Mouse (Mus musculus) lung, embryonic 14.5 days (tissue): ENCODE measurements at regions not wholly inside any gene's neighbourhood (a gene's known extent, or its start where the extent isn't known, plus 50 kb on each side); places are given as distances from the start of the nearest gene placed in this dataset.

ENCODE experiments used
- ATAC-seq: fragments of 200-750 bp; cut with Nextera tagmentation; 2 replicates; pipeline ENCODE4 v1.8.0; 2017; ENCODE audit warnings: mild to moderate bottlenecking, moderate TSS enrichment, moderate library complexity; ENCODE audit not compliant: insufficient read depth
- DNase-seq: peaks from one replicate; pipeline ENCODE4 v3.0.0-alpha.2; 2015
- H3K27ac ChIP-seq: fragments of 300-500 bp; sonication (generic); 2 replicates; pipeline ENCODE4 v1.5.1; 2014; ENCODE audit warnings: low read depth, mild to moderate bottlenecking, moderate library complexity
- H3K27me3 ChIP-seq: fragments of 300-500 bp; sonication (generic); 2 replicates; pipeline ENCODE4 v1.6.1; 2014; ENCODE audit warnings: low read length, control low read depth; ENCODE audit not compliant: insufficient read depth
- H3K36me3 ChIP-seq: fragments of 300-500 bp; sonication (generic); 2 replicates; pipeline ENCODE4 v1.6.1; 2014; ENCODE audit warnings: control low read depth; ENCODE audit not compliant: insufficient read depth
- H3K4me1 ChIP-seq: fragments of 300-500 bp; sonication (generic); 2 replicates; pipeline ENCODE4 v1.6.1; 2014; ENCODE audit warnings: antibody characterized with exemption, control low read depth; ENCODE audit not compliant: insufficient read depth
- H3K4me2 ChIP-seq: fragments of 300-500 bp; sonication (generic); 2 replicates; pipeline ENCODE4 v1.6.1; 2014; ENCODE audit warnings: mild to moderate bottlenecking
- H3K4me3 ChIP-seq: fragments of 300-500 bp; sonication (generic); 2 replicates; pipeline ENCODE4 v1.5.1; 2014; ENCODE audit warnings: low read depth, low read length
- H3K9ac ChIP-seq: fragments of 300-500 bp; sonication (generic); 2 replicates; pipeline ENCODE4 v1.6.1; 2014
- H3K9me3 ChIP-seq: fragments of 300-500 bp; sonication (generic); 2 replicates; pipeline ENCODE4 v1.6.1; 2016; ENCODE audit warnings: low read depth, low read length, control low read depth
- CTCF ChIP-seq: IDR thresholded peaks from 2 replicates; pipeline ENCODE4 v1.5.1; 2016; ENCODE audit warnings: antibody characterized with exemption, low read depth
- WGBS: fragments of 180-500 bp; shearing (Covaris S2); extraction: QIAGEN DNeasy Blood & Tissue Kit; methylation state at CpG from one replicate; pipeline ENCODE4 v1.1.7; 2014; 5-methylcytosine and 5-hydroxymethylcytosine counted together

DNA sequence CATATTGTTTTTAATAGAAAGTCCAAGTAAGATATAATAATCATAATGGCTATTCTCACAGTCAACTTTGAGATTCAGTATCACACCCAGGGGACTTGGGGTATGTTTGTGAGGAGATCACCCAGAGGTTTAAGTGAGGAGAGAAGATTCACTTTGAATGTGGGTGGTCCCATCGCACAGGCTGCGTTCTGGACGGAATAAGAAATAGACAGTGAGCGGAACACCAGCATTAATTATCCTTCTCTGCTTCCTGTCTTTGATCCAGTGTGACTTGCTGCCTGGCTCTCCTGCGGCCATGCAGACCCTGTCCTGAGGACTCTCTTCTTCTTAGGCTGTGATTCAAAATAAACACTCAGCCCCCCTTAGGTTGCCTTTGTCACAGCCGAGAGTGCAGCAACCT, 60.6 kb upstream of the Kras start:
- 24% methylated on average over 6 of the region's 6 CpGs for WGBS
- H3K9ac ChIP-seq: no peak overlapping the region
- H3K4me2 ChIP-seq: 0 out of 2 replicates have a peak overlapping the region, but pooled peaks have one; percentile 23
- TF ChIP-seq CTCF: no peak
- no peaks in the 10 kb centered on the region for H3K9me3 ChIP-seq
- ATAC-seq (no peak), DNase-seq (peak; percentile 54)
- H3K4me3 ChIP-seq: no peak overlapping the region
- H3K36me3 ChIP-seq: no peaks in the 10 kb centered on the region
- no peak overlapping the region for H3K27ac ChIP-seq
- no peaks in the 10 kb centered on the region for H3K27me3 ChIP-seq
- 0 out of 2 replicates have a peak, but pooled peaks cover 7% of the 10 kb centered on the region for H3K4me1 ChIP-seq

DNA sequence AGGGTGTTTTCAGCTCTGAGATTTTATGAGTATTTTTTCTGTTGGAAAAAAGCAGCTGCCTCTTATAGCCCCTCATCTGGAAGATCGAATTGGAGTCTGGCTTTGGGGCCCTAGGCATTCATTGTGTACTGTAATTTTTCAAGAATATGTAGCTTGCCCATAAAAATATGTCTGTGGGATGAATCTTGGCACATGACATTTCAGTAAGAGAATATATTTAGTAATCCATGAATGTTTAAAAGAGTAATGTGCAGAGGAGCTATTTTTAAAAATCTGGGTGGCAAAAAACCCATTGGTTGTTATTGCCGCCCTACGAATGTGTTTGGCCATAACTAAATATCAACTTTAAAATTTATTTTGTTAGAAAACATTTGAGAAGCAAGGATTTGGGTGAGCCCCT, 59.0 kb upstream of the Kras start:
- 75% methylated on average over 3 of the region's 3 CpGs for WGBS
- Histone ChIP-seq H3K27me3 (no peaks in the 10 kb centered on the region), H3K27ac (no peak overlapping the region), H3K36me3 (no peaks in the 10 kb centered on the region), H3K4me1 (0 out of 2 replicates have a peak, but pooled peaks cover 7% of the 10 kb centered on the region), H3K4me3 (no peak overlapping the region), H3K4me2 (no peak overlapping the region), H3K9ac (no peak overlapping the region), H3K9me3 (no peaks in the 10 kb centered on the region)
- TF ChIP-seq CTCF: no peak
- ATAC-seq (no peak), DNase-seq (no peak)

DNA sequence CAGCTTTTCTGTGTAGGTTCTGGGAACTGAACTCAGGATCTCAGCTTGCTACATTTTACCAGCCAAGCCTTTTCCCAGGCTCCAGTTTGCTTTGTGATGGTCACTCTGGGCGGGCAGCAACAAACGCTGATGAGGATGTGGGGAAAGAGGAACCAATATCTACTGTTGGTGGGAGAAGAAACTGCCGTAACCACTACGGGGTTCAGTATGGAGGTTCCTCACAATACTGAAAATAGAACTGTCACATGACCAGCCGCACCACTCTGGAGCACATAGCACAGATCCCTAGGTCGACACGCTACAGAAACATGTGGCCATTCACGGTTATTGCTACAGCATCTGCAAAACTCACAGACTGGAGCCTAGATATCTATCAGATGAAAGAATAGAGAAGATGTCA, 57.2 kb upstream of the Kras start:
- Histone ChIP-seq H3K27ac (no peak overlapping the region), H3K4me2 (no peak overlapping the region), H3K36me3 (no peaks in the 10 kb centered on the region), H3K9ac (no peak overlapping the region), H3K4me1 (peaks cover 19% of the 10 kb centered on the region; the same call in 1 of the 2 replicates), H3K9me3 (no peaks in the 10 kb centered on the region), H3K27me3 (no peaks in the 10 kb centered on the region), H3K4me3 (no peak overlapping the region)
- DNase-seq: no peak
- no peak for ATAC-seq
- TF ChIP-seq CTCF: no peak
- WGBS: 92% methylated on average over 8 of the region's 8 CpGs

DNA sequence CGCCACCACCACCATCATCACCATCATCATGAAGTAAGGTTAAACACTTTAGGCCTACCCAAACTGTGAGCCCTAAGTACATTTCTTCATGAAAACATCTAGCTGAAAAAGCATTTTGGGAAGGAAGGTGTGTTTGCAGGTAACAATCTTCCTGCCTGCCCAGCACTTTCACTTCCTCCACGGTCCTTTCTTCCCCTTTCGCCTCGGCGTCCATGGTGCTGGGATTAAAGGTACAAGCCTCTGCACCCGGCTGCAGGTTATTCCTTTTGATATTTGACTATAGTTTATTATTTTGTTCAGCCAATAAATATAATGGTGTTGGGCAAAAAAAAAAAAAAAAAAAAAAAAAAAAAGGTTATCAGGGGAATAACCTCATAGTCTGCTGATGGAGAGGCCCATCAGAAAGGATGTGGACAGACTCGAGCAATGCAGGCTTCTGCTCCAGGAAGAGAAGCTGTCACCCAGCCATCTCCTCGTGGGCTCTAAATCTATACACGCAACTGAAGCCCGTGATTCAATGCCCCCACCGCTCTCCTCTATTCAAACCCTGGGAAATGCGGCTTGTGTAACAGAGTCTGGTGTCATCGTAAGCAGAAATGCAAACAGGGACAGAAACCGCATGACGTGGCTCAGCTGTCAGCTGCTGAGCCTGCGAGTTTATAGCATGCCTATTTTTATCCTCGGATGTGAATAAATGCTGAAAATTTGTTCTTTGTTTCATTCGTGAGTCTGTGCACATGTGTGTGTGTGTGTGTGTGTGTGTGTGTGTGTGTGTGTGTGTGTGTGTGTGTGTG, 56.5 kb upstream of the Kras start:
- Histone ChIP-seq H3K27me3 (no peaks in the 10 kb centered on the region), H3K9ac (no peak overlapping the region), H3K4me1 (peaks cover 19% of the 10 kb centered on the region; the same call in 1 of the 2 replicates), H3K4me2 (no peak overlapping the region), H3K27ac (no peak overlapping the region), H3K36me3 (no peaks in the 10 kb centered on the region), H3K4me3 (no peak overlapping the region), H3K9me3 (no peaks in the 10 kb centered on the region)
- TF ChIP-seq CTCF: no peak
- 54% methylated on average over 18 of the region's 18 CpGs for WGBS
- peak; percentile 78 for DNase-seq
- ATAC-seq: peak; percentile 42

DNA sequence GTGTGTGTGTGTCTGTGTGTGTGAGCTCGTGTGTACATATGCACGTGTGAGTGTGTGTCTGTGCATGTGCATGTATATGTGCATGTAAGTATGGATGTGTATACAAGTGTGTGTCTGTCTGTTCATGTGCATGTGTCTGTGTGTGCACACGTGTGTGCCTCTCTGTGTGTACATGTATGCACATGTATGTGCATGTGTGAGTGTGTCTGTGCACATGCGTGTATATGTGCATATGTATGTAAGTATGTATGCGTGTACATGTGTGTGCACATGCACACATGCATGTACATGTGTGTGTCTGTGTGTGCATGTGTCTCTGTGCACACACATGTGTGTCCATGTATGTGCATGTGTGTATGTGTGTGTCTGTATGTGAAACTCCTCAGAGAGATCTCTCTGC, 55.6 kb upstream of the Kras start:
- Histone ChIP-seq H3K36me3 (no peaks in the 10 kb centered on the region), H3K4me3 (no peak overlapping the region), H3K4me1 (peaks cover 18% of the 10 kb centered on the region; the same call in 1 of the 2 replicates), H3K9me3 (no peaks in the 10 kb centered on the region), H3K4me2 (no peak overlapping the region), H3K27me3 (no peaks in the 10 kb centered on the region), H3K9ac (no peak overlapping the region), H3K27ac (no peak overlapping the region)
- ATAC-seq (no peak), DNase-seq (no peak)
- 95% methylated on average over 5 of the region's 5 CpGs for WGBS
- no peak for TF ChIP-seq CTCF

DNA sequence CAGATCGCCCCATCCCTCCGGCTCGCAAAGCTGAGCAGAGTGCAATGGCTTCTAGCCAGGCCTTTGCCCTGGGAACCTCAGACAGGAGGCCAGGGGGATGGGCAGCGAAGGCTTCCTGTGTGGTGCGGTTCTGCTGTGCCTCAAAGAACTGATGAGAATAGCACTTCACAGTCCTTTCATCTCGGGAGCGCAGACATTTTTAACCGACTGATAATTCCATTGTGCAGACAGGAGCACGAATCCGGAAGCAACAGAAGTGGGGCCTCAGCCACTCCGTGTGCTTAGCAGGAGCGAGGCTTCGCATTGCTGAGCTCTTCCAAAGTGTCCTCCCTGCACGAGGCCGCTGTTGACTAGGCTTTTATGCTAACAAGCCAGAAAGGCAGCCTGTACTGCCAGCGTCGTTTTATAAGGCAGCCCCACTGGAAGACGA, 53.6 kb upstream of the Kras start:
- H3K27me3 ChIP-seq: no peaks in the 10 kb centered on the region
- no peaks in the 10 kb centered on the region for H3K36me3 ChIP-seq
- H3K4me2 ChIP-seq: peak overlapping the region; percentile 56
- H3K4me1 ChIP-seq: peaks cover 14% of the 10 kb centered on the region; the same call in 1 of the 2 replicates
- ATAC-seq (peak; percentile 57), DNase-seq (peak; percentile 78)
- peak overlapping the region; percentile 79 for H3K27ac ChIP-seq
- peak overlapping the region; percentile 25 for H3K4me3 ChIP-seq
- WGBS: 4% methylated on average over 18 of the region's 18 CpGs
- peak overlapping the region; percentile 10 for H3K9ac ChIP-seq
- TF ChIP-seq CTCF: no peak
- H3K9me3 ChIP-seq: no peaks in the 10 kb centered on the region

DNA sequence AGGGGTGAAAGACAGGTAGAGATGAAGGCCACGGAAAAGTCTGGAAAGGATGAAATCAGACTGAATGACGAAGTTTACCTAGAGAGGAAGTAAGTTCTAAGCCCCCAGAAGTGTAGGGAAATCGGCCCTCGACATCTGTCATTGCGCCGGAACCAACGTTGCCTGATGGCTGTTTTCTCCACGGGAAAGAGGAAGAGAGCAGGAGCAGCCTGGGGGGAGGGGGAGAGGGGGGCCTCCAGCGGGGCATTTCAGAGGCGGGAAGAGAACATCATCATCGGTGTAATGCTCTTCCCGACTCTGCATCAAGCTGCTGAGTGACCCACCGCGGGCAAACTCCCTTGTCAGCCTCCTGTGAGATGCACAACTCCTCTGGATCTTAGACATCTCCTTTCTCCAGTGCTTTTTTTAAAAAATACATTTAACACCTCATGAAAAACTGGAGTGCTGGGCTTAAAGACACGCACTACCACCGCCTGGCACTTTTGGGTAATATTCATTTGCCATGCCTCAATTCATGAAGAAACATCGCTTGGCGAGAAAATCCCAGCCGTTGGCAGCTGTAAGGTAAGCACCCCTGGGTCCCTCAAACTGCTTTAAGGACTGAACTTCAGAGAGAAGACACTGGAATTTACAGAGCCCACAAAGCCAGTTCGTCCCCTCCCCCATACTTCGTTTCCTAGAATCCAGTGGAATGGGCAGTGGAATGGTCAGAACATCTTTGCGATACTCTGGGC, 53.0 kb upstream of the Kras start:
- 47% methylated on average over 22 of the region's 22 CpGs for WGBS
- Histone ChIP-seq H3K4me2 (peak overlapping the region; percentile 56), H3K36me3 (no peaks in the 10 kb centered on the region), H3K27ac (peak overlapping the region; percentile 79), H3K4me3 (peak overlapping the region; percentile 25), H3K9me3 (no peaks in the 10 kb centered on the region), H3K9ac (peak overlapping the region; percentile 10), H3K4me1 (peaks cover 14% of the 10 kb centered on the region; the same call in 1 of the 2 replicates), H3K27me3 (no peaks in the 10 kb centered on the region)
- DNase-seq: peak; percentile 40
- ATAC-seq: peak; percentile 18; the same call in 1 of the 2 replicates
- TF ChIP-seq CTCF: no peak
